Mouse (Mus musculus): ENCODE data around the gene Rbp7. TPM values are rescaled to one million over a fixed set of nuclear protein-coding genes. Genes with fewer than 3 reads are reported as not detected.

Rbp7 gene
- total and polyA plus RNA-seq, 2 experiments from 2014 or later = 2.2 to 64.1 TPM

- no peak overlapping the region for H3K9ac ChIP-seq (replicated peaks; ENCODE audit: low read depth, low read length)
- WGBS = 58% methylated on average over 16 of the region's 16 CpGs
- H3K9me3 ChIP-seq (replicated peaks; ENCODE audit: control insufficient read depth, low read length) = no peaks in the 10 kb centered on the region
- H3K4me2 ChIP-seq (ENCODE audit: low read depth, low read length) = no peak overlapping the region
- H3K27ac ChIP-seq (ENCODE audit: low read depth) = no peak overlapping the region
- ATAC-seq (ENCODE audit: insufficient read depth, low read depth) = no peak
- H3K36me3 ChIP-seq (replicated peaks; ENCODE audit: control insufficient read depth, insufficient read depth, low read length) = peaks cover 13% of the 10 kb centered on the region
- TF ChIP-seq CTCF (IDR thresholded peaks at IDR 0.05; ENCODE audit: low read depth) (no peak), EP300 (IDR thresholded peaks at IDR 0.05; ENCODE audit: low read depth) (no peak)
- peaks cover 29% of the 10 kb centered on the region for H3K4me1 ChIP-seq (ENCODE audit: control insufficient read depth, insufficient read depth)
- no peaks in the 10 kb centered on the region for H3K27me3 ChIP-seq (ENCODE audit: control insufficient read depth, insufficient read depth, low read length)
- DNase-seq (ENCODE audit: low spot score) = no peak
- no peak overlapping the region for H3K4me3 ChIP-seq (ENCODE audit: low read depth, low read length)
Measured at GRCm38 (mm10) chr4:149405713-149406443, 48.9 kb downstream of the Rbp7 start.

GRCm38 (mm10) chr4:149404640-149405465, 49.9 kb downstream of the Rbp7 start:
- DNase-seq (ENCODE audit: low spot score) (no peak), ATAC-seq (ENCODE audit: insufficient read depth, low read depth) (no peak)
- Histone ChIP-seq H3K9ac (replicated peaks; ENCODE audit: low read depth, low read length) (no peak overlapping the region), H3K36me3 (replicated peaks; ENCODE audit: control insufficient read depth, insufficient read depth, low read length) (peaks cover 5% of the 10 kb centered on the region; the same call in 1 of the 2 replicates), H3K4me2 (ENCODE audit: low read depth, low read length) (no peak overlapping the region), H3K4me3 (ENCODE audit: low read depth, low read length) (no peak overlapping the region), H3K27me3 (ENCODE audit: control insufficient read depth, insufficient read depth, low read length) (no peaks in the 10 kb centered on the region), H3K9me3 (replicated peaks; ENCODE audit: control insufficient read depth, low read length) (no peaks in the 10 kb centered on the region), H3K4me1 (ENCODE audit: control insufficient read depth, insufficient read depth) (peaks cover 34% of the 10 kb centered on the region), H3K27ac (ENCODE audit: low read depth) (no peak overlapping the region)
- TF ChIP-seq EP300 (IDR thresholded peaks at IDR 0.05; ENCODE audit: low read depth) (no peak), CTCF (IDR thresholded peaks at IDR 0.05; ENCODE audit: low read depth) (no peak)
- WGBS = 63% methylated on average over 19 of the region's 19 CpGs

- peaks cover 50% of the 10 kb centered on the region for H3K4me1 ChIP-seq (ENCODE audit: control insufficient read depth, insufficient read depth)
- 27% methylated on average over 6 of the region's 6 CpGs for WGBS
- no peaks in the 10 kb centered on the region for H3K27me3 ChIP-seq (ENCODE audit: control insufficient read depth, insufficient read depth, low read length)
- H3K27ac ChIP-seq (ENCODE audit: low read depth) = no peak overlapping the region
- no peak for ATAC-seq (ENCODE audit: insufficient read depth, low read depth)
- no peak for DNase-seq (ENCODE audit: low spot score)
- peaks cover 7% of the 10 kb centered on the region for H3K36me3 ChIP-seq (replicated peaks; ENCODE audit: control insufficient read depth, insufficient read depth, low read length)
- H3K9ac ChIP-seq (replicated peaks; ENCODE audit: low read depth, low read length) = no peak overlapping the region
- H3K9me3 ChIP-seq (replicated peaks; ENCODE audit: control insufficient read depth, low read length) = no peaks in the 10 kb centered on the region
- no peak overlapping the region for H3K4me2 ChIP-seq (ENCODE audit: low read depth, low read length)
- TF ChIP-seq EP300 (IDR thresholded peaks at IDR 0.05; ENCODE audit: low read depth) (no peak), CTCF (IDR thresholded peaks at IDR 0.05; ENCODE audit: low read depth) (no peak)
- no peak overlapping the region for H3K4me3 ChIP-seq (ENCODE audit: low read depth, low read length)
Measured at GRCm38 (mm10) chr4:149403037-149403436, 51.7 kb downstream of the Rbp7 start.

- H3K4me3 ChIP-seq (ENCODE audit: low read depth, low read length) = no peak overlapping the region
- H3K27me3 ChIP-seq (ENCODE audit: control insufficient read depth, insufficient read depth, low read length) = no peaks in the 10 kb centered on the region
- 25% methylated on average over 8 of the region's 8 CpGs for WGBS
- peak overlapping the region; percentile 6; the same call in 1 of the 2 replicates for H3K4me2 ChIP-seq (ENCODE audit: low read depth, low read length)
- H3K9me3 ChIP-seq (replicated peaks; ENCODE audit: control insufficient read depth, low read length) = no peaks in the 10 kb centered on the region
- peaks cover 10% of the 10 kb centered on the region for H3K36me3 ChIP-seq (replicated peaks; ENCODE audit: control insufficient read depth, insufficient read depth, low read length)
- TF ChIP-seq EP300 (IDR thresholded peaks at IDR 0.05; ENCODE audit: low read depth) (no peak), CTCF (IDR thresholded peaks at IDR 0.05; ENCODE audit: low read depth) (no peak)
- H3K27ac ChIP-seq (ENCODE audit: low read depth) = no peak overlapping the region; the same call in 1 of the 2 replicates
- peaks cover 50% of the 10 kb centered on the region for H3K4me1 ChIP-seq (ENCODE audit: control insufficient read depth, insufficient read depth)
- ATAC-seq (ENCODE audit: insufficient read depth, low read depth) (no peak), DNase-seq (ENCODE audit: low spot score) (no peak)
- H3K9ac ChIP-seq (replicated peaks; ENCODE audit: low read depth, low read length) = 0 out of 2 replicates have a peak overlapping the region, but pooled peaks have one; percentile 26
Measured at GRCm38 (mm10) chr4:149401591-149401982, 53.2 kb downstream of the Rbp7 start.

GRCm38 (mm10) chr4:149400878-149401590, 53.7 kb downstream of the Rbp7 start:
- H3K9ac ChIP-seq (replicated peaks; ENCODE audit: low read depth, low read length) = 0 out of 2 replicates have a peak overlapping the region, but pooled peaks have one; percentile 26

More at GRCm38 (mm10) chr4:149400878-149401590, 53.7 kb downstream of the Rbp7 start:
- peaks cover 53% of the 10 kb centered on the region for H3K4me1 ChIP-seq (ENCODE audit: control insufficient read depth, insufficient read depth)
- ATAC-seq (ENCODE audit: insufficient read depth, low read depth) = no peak
- H3K4me3 ChIP-seq (ENCODE audit: low read depth, low read length) = no peak overlapping the region
- H3K4me2 ChIP-seq (ENCODE audit: low read depth, low read length) = peak overlapping the region; percentile 6; the same call in 1 of the 2 replicates
- peaks cover 10% of the 10 kb centered on the region for H3K36me3 ChIP-seq (replicated peaks; ENCODE audit: control insufficient read depth, insufficient read depth, low read length)
- H3K9me3 ChIP-seq (replicated peaks; ENCODE audit: control insufficient read depth, low read length) = no peaks in the 10 kb centered on the region
- H3K27ac ChIP-seq (ENCODE audit: low read depth) = peak overlapping the region; percentile 15; the same call in 1 of the 2 replicates
- WGBS = 53% methylated on average over 12 of the region's 12 CpGs
- H3K27me3 ChIP-seq (ENCODE audit: control insufficient read depth, insufficient read depth, low read length) = no peaks in the 10 kb centered on the region
- TF ChIP-seq EP300 (IDR thresholded peaks at IDR 0.05; ENCODE audit: low read depth) (no peak), CTCF (IDR thresholded peaks at IDR 0.05; ENCODE audit: low read depth) (no peak)
- no peak for DNase-seq (ENCODE audit: low spot score)

Other genes with a start within 250 kb of the Rbp7 start
- 62.9 and 63.3 TPM in 2 replicates for gene Kif1b, start 147.3 kb downstream of the Rbp7 start, total RNA-seq (2014; rRNA removed; ENCODE audit: low replicate concordance)
- 44.2 and 45.0 TPM in 2 replicates for gene Kif1b, start 147.3 kb downstream of the Rbp7 start, polyA plus RNA-seq (2015; fragmentation: Nextera tagmentation; extraction: Ambion mirVana)
- gene Ube4b, start 28.2 kb downstream of the Rbp7 start, total RNA-seq (2014; rRNA removed; ENCODE audit: low replicate concordance) = 56.4 and 70.5 TPM in 2 replicates
- 17.6 and 20.2 TPM in 2 replicates for gene Ube4b, start 28.2 kb downstream of the Rbp7 start, polyA plus RNA-seq (2015; fragmentation: Nextera tagmentation; extraction: Ambion mirVana)
- gene Tmem274, start 22.4 kb upstream of the Rbp7 start, total RNA-seq (2014; rRNA removed; ENCODE audit: low replicate concordance) = not detected in 2 replicates
- 0.19 and 0.21 TPM in 2 replicates for gene Tmem274, start 22.4 kb upstream of the Rbp7 start, polyA plus RNA-seq (2015; fragmentation: Nextera tagmentation; extraction: Ambion mirVana)
- 15.3 and 15.9 TPM in 2 replicates for gene Nmnat1, start 30.2 kb upstream of the Rbp7 start, total RNA-seq (2014; rRNA removed; ENCODE audit: low replicate concordance)
- gene Nmnat1, start 30.2 kb upstream of the Rbp7 start, polyA plus RNA-seq (2015; fragmentation: Nextera tagmentation; extraction: Ambion mirVana) = 14.4 and 16.8 TPM in 2 replicates
- 33.7 and 34.8 TPM in 2 replicates for gene Lzic, start 30.3 kb upstream of the Rbp7 start, total RNA-seq (2014; rRNA removed; ENCODE audit: low replicate concordance)
- gene Lzic, start 30.3 kb upstream of the Rbp7 start, polyA plus RNA-seq (2015; fragmentation: Nextera tagmentation; extraction: Ambion mirVana) = 27.2 and 28.4 TPM in 2 replicates
- gene Ctnnbip1, start 63.3 kb upstream of the Rbp7 start, total RNA-seq (2014; rRNA removed; ENCODE audit: low replicate concordance) = 31.8 and 35.9 TPM in 2 replicates
- 46.3 and 53.6 TPM in 2 replicates for gene Ctnnbip1, start 63.3 kb upstream of the Rbp7 start, polyA plus RNA-seq (2015; fragmentation: Nextera tagmentation; extraction: Ambion mirVana)
- 32.1 and 37.9 TPM in 2 replicates for gene Clstn1, start 131.5 kb upstream of the Rbp7 start, total RNA-seq (2014; rRNA removed; ENCODE audit: low replicate concordance)
- 12.6 and 14.3 TPM in 2 replicates for gene Clstn1, start 131.5 kb upstream of the Rbp7 start, polyA plus RNA-seq (2015; fragmentation: Nextera tagmentation; extraction: Ambion mirVana)
- gene Pik3cd, start 247.6 kb upstream of the Rbp7 start, total RNA-seq (2014; rRNA removed; ENCODE audit: low replicate concordance) = 2.3 and 14.8 TPM in 2 replicates
- gene Pik3cd, start 247.6 kb upstream of the Rbp7 start, polyA plus RNA-seq (2015; fragmentation: Nextera tagmentation; extraction: Ambion mirVana) = 1.3 and 1.4 TPM in 2 replicates

Measured in heart, postnatal 0 days (tissue).